Mouse (Mus musculus) myocyte (in vitro differentiated cells): Measurements from ENCODE around the gene Enah. TPM values are rescaled to one million over a fixed set of nuclear protein-coding genes. Genes with fewer than 3 reads are reported as not detected.

Source experiments
- H3K27me3 ChIP-seq: one replicate; pipeline ENCODE4 v1.6.1; 2011; ENCODE audit not compliant: control insufficient read depth, insufficient read depth, insufficient read length
- H3K36me3 ChIP-seq: one replicate; pipeline ENCODE4 v1.6.1; 2011; ENCODE audit not compliant: control insufficient read depth, insufficient read depth
- H3K4me2 ChIP-seq: one replicate; pipeline ENCODE4 v1.6.1; 2011; ENCODE audit warnings: low read depth, control low read depth
- H3K4me3 ChIP-seq: one replicate; pipeline ENCODE4 v1.5.1; 2011; ENCODE audit warnings: mild to moderate bottlenecking, control low read depth, moderate library complexity
- H3K79me2 ChIP-seq: one replicate; pipeline ENCODE4 v1.6.1; 2011; ENCODE audit not compliant: control insufficient read depth, insufficient read depth
- H3ac ChIP-seq: one replicate; pipeline ENCODE4 v1.6.1; 2011; ENCODE audit not compliant: control insufficient read depth, insufficient read length
- CEBPB ChIP-seq: IDR thresholded peaks from 2 replicates; pipeline ENCODE4 v1.6.1; 2011; ENCODE audit warnings: mild to moderate bottlenecking, moderate library complexity; ENCODE audit not compliant: poor library complexity, insufficient read depth, severe bottlenecking
- E2F4 ChIP-seq: IDR thresholded peaks from one replicate; pipeline ENCODE4 v1.6.1; 2011; ENCODE audit warnings: mild to moderate bottlenecking, control low read depth, moderate library complexity; ENCODE audit not compliant: insufficient read depth
- MAX ChIP-seq: IDR thresholded peaks from one replicate; pipeline ENCODE4 v1.6.1; 2011; ENCODE audit warnings: low read depth, mild to moderate bottlenecking, control low read depth
- MYOD1 ChIP-seq, 3 experiments: IDR thresholded peaks; one replicate each; pipeline ENCODE4 v1.6.1; 2011; ENCODE audit warnings: control low read depth in 2 of 3, low read depth in 2 of 3, mild to moderate bottlenecking in 2 of 3, moderate library complexity in 1 of 3; ENCODE audit not compliant: insufficient read length in 2 of 3, control insufficient read depth in 1 of 3
- MYOG ChIP-seq, 3 experiments: IDR thresholded peaks; one replicate each; pipeline ENCODE4 v1.6.1; 2011; ENCODE audit warnings: control low read depth in 2 of 3, low read depth in 2 of 3, mild to moderate bottlenecking in 2 of 3; ENCODE audit not compliant: insufficient read length in 2 of 3, control insufficient read depth in 1 of 3, insufficient read depth in 1 of 3
- POLR2A ChIP-seq: IDR thresholded peaks from one replicate; pipeline ENCODE4 v1.6.1; 2011; ENCODE audit warnings: low read depth, mild to moderate bottlenecking, control low read depth, moderate library complexity; ENCODE audit not compliant: insufficient read length
- POLR2AphosphoS2 ChIP-seq: IDR thresholded peaks from one replicate; pipeline ENCODE4 v1.6.1; 2011; ENCODE audit warnings: low read depth, control low read depth; ENCODE audit not compliant: insufficient read length
- REST ChIP-seq: IDR thresholded peaks from one replicate; pipeline ENCODE4 v1.6.1; 2011; ENCODE audit warnings: mild to moderate bottlenecking, control low read depth, moderate library complexity; ENCODE audit not compliant: insufficient read depth, insufficient read length
- SRF ChIP-seq: IDR thresholded peaks from one replicate; pipeline ENCODE4 v1.6.1; 2011; ENCODE audit warnings: low read depth; ENCODE audit not compliant: control insufficient read depth, insufficient read length
- TCF12 ChIP-seq: IDR thresholded peaks from one replicate; pipeline ENCODE4 v1.6.1; 2011; ENCODE audit warnings: mild to moderate bottlenecking, control low read depth; ENCODE audit not compliant: poor library complexity, insufficient read depth, severe bottlenecking
- TCF3 ChIP-seq: IDR thresholded peaks from one replicate; pipeline ENCODE4 v1.6.1; 2011; ENCODE audit warnings: low read depth, control low read depth; ENCODE audit not compliant: insufficient read length
- USF1 ChIP-seq: IDR thresholded peaks from one replicate; pipeline ENCODE4 v1.6.1; 2011; ENCODE audit warnings: low read depth, mild to moderate bottlenecking, control low read depth, moderate library complexity
- polyA plus RNA-seq: library from polyadenylated mRNA; unstranded; fragments of >200 nt; fragmentation: generic; extraction: Trizol; gene quantifications from one replicate; pipeline ENCODE4 v1.2.1, GENCODE M21; 2012; ENCODE audit warnings: missing spikeins

Enah gene
- polyA plus RNA-seq, 1 experiment: 72.9 TPM

- Histone ChIP-seq H3ac (no peak overlapping the region), H3K4me2 (peak overlapping the region; percentile 38), H3K79me2 (no peaks in the 10 kb centered on the region), H3K27me3 (peaks cover 6% of the 10 kb centered on the region), H3K4me3 (no peak overlapping the region), H3K36me3 (no peaks in the 10 kb centered on the region)
- TF ChIP-seq TCF3: no peak
- TF ChIP-seq CEBPB: no peak
- TF ChIP-seq REST: no peak
- no peak for TF ChIP-seq MYOG (IDR thresholded peaks at IDR 0.05; ENCODE audit: control insufficient read depth in 1 of 3, insufficient read depth in 1 of 3, insufficient read length in 2 of 3, low read depth in 2 of 3)
- TF ChIP-seq TCF12: no peak
- no peak for TF ChIP-seq POLR2A
- no peak for TF ChIP-seq E2F4
- TF ChIP-seq USF1: no peak
- no peak for TF ChIP-seq MAX
- no peak for TF ChIP-seq MYOD1 (IDR thresholded peaks at IDR 0.05; ENCODE audit: control insufficient read depth in 1 of 3, insufficient read length in 2 of 3, low read depth in 2 of 3)
- no peak for TF ChIP-seq POLR2AphosphoS2
- no peak for TF ChIP-seq SRF
Measured at GRCm38 (mm10) chr1:181881532-181881931, 138.3 kb downstream of the Enah start.

- H3K27me3 ChIP-seq: peaks cover 6% of the 10 kb centered on the region
- H3K4me2 ChIP-seq: no peak overlapping the region
- TF ChIP-seq MAX: no peak
- TF ChIP-seq POLR2A: no peak
- no peak for TF ChIP-seq CEBPB
- no peak for TF ChIP-seq POLR2AphosphoS2
- TF ChIP-seq TCF12: no peak
- TF ChIP-seq MYOG (IDR thresholded peaks at IDR 0.05; ENCODE audit: control insufficient read depth in 1 of 3, insufficient read depth in 1 of 3, insufficient read length in 2 of 3, low read depth in 2 of 3): no peak
- no peak for TF ChIP-seq REST
- TF ChIP-seq SRF: no peak
- no peak for TF ChIP-seq MYOD1 (IDR thresholded peaks at IDR 0.05; ENCODE audit: control insufficient read depth in 1 of 3, insufficient read length in 2 of 3, low read depth in 2 of 3)
- no peak for TF ChIP-seq E2F4
- TF ChIP-seq TCF3: no peak
- TF ChIP-seq USF1: no peak
- H3ac ChIP-seq: no peak overlapping the region
- H3K79me2 ChIP-seq: no peaks in the 10 kb centered on the region
- no peak overlapping the region for H3K4me3 ChIP-seq
- H3K36me3 ChIP-seq: no peaks in the 10 kb centered on the region
Measured at GRCm38 (mm10) chr1:181880752-181881325, 139.0 kb downstream of the Enah start.

GRCm38 (mm10) chr1:181878436-181878835 is 141.4 kb downstream of the Enah start:
- H3K4me3 ChIP-seq: no peak overlapping the region
- H3K36me3 ChIP-seq: no peaks in the 10 kb centered on the region

GRCm38 (mm10) chr1:181877088-181877487 is 142.7 kb downstream of the Enah start:
- no peak overlapping the region for H3K4me3 ChIP-seq
- no peak overlapping the region for H3K4me2 ChIP-seq

More at GRCm38 (mm10) chr1:181878436-181878835, 141.4 kb downstream of the Enah start:
- Histone ChIP-seq H3K79me2 (no peaks in the 10 kb centered on the region), H3K4me2 (no peak overlapping the region), H3ac (no peak overlapping the region), H3K27me3 (peaks cover 6% of the 10 kb centered on the region)
- TF ChIP-seq POLR2A (no peak), E2F4 (no peak), POLR2AphosphoS2 (no peak), USF1 (no peak), MAX (no peak), SRF (no peak), REST (no peak), TCF3 (no peak), TCF12 (no peak), MYOD1 (IDR thresholded peaks at IDR 0.05; ENCODE audit: control insufficient read depth in 1 of 3, insufficient read length in 2 of 3, low read depth in 2 of 3) (no peak), MYOG (IDR thresholded peaks at IDR 0.05; ENCODE audit: control insufficient read depth in 1 of 3, insufficient read depth in 1 of 3, insufficient read length in 2 of 3, low read depth in 2 of 3) (no peak), CEBPB (no peak)

GRCm38 (mm10) chr1:181876656-181877055 is 143.1 kb downstream of the Enah start:
- TF ChIP-seq MAX (no peak), POLR2AphosphoS2 (no peak), MYOD1 (IDR thresholded peaks at IDR 0.05; ENCODE audit: control insufficient read depth in 1 of 3, insufficient read length in 2 of 3, low read depth in 2 of 3) (no peak), SRF (no peak), E2F4 (no peak), MYOG (IDR thresholded peaks at IDR 0.05; ENCODE audit: control insufficient read depth in 1 of 3, insufficient read depth in 1 of 3, insufficient read length in 2 of 3, low read depth in 2 of 3) (no peak), POLR2A (no peak), TCF12 (no peak), TCF3 (no peak), USF1 (no peak), REST (no peak), CEBPB (no peak)
- no peak overlapping the region for H3K4me2 ChIP-seq
- no peak overlapping the region for H3ac ChIP-seq
- peaks cover 6% of the 10 kb centered on the region for H3K27me3 ChIP-seq
- no peaks in the 10 kb centered on the region for H3K36me3 ChIP-seq
- no peaks in the 10 kb centered on the region for H3K79me2 ChIP-seq
- H3K4me3 ChIP-seq: no peak overlapping the region

More at GRCm38 (mm10) chr1:181877088-181877487, 142.7 kb downstream of the Enah start:
- Histone ChIP-seq H3K27me3 (peaks cover 6% of the 10 kb centered on the region), H3ac (no peak overlapping the region), H3K79me2 (no peaks in the 10 kb centered on the region), H3K36me3 (no peaks in the 10 kb centered on the region)
- no peak for TF ChIP-seq POLR2AphosphoS2
- peak in 1 of 3 experiments; percentile 12 for TF ChIP-seq MYOD1 (IDR thresholded peaks at IDR 0.05; ENCODE audit: control insufficient read depth in 1 of 3, insufficient read length in 2 of 3, low read depth in 2 of 3)
- peak in 1 of 3 experiments; percentile 49 for TF ChIP-seq MYOG (IDR thresholded peaks at IDR 0.05; ENCODE audit: control insufficient read depth in 1 of 3, insufficient read depth in 1 of 3, insufficient read length in 2 of 3, low read depth in 2 of 3)
